8 mouse cellular contexts compared by ENCODE assay signal in genomic region chr8:84799136-84799931, GRCm38 (mm10). TPM values are rescaled to one million over a fixed set of nuclear protein-coding genes. Genes with fewer than 3 reads are reported as not detected.
DNase-seq lines count a peak whose midpoint lies in the region; ATAC-seq lines count a peak whose summit lies in the region.

No protein-coding gene starts in this region.

- peaks cover 14% of the 10 kb centered on the region; the same call in 1 of the 2 replicates for H3K4me1 ChIP-seq in hindbrain, embryonic 10.5 days (replicated peaks)
- H3K4me1 ChIP-seq in limb, embryonic 15.5 days, result peaks cover 65% of the 10 kb centered on the region
- peaks cover 23% of the 10 kb centered on the region for H3K4me1 ChIP-seq in midbrain, embryonic 15.5 days

- H3K36me3 ChIP-seq in hindbrain, embryonic 10.5 days, result no peaks in the 10 kb centered on the region
- H3K36me3 ChIP-seq in limb, embryonic 15.5 days, result peaks cover 19% of the 10 kb centered on the region
- H3K36me3 ChIP-seq in midbrain, embryonic 15.5 days (replicated peaks), result no peaks in the 10 kb centered on the region

- peak overlapping the region; percentile 57 for H3K4me2 ChIP-seq in limb, embryonic 15.5 days
- H3K4me2 ChIP-seq in midbrain, embryonic 15.5 days, result peak overlapping the region; percentile 97

- under 1% methylated on average over 103 of the region's 108 CpGs for WGBS in hindbrain, embryonic 10.5 days
- WGBS in limb, embryonic 15.5 days, result under 1% methylated on average over 70 of the region's 108 CpGs
- under 1% methylated on average over 94 of the region's 108 CpGs for WGBS in midbrain, embryonic 15.5 days

- H3K27ac ChIP-seq in hindbrain, embryonic 10.5 days, result peak overlapping the region; percentile 62
- peak overlapping the region; percentile 97 for H3K27ac ChIP-seq in limb, embryonic 15.5 days
- H3K27ac ChIP-seq in midbrain, embryonic 15.5 days, result peak overlapping the region; percentile 76

- peak overlapping the region; percentile 100 for H3K9ac ChIP-seq in limb, embryonic 15.5 days
- H3K9ac ChIP-seq in midbrain, embryonic 15.5 days, result peak overlapping the region; percentile 60

- H3K4me3 ChIP-seq in hindbrain, embryonic 10.5 days, result peak overlapping the region; percentile 56
- H3K4me3 ChIP-seq in limb, embryonic 15.5 days, result peak overlapping the region; percentile 91
- H3K4me3 ChIP-seq in midbrain, embryonic 15.5 days, result peak overlapping the region; percentile 62

- H3K27me3 ChIP-seq in hindbrain, embryonic 10.5 days (ENCODE audit: insufficient read depth, poor library complexity, severe bottlenecking), result peaks cover 98% of the 10 kb centered on the region
- H3K27me3 ChIP-seq in limb, embryonic 15.5 days, result peaks cover 4% of the 10 kb centered on the region; the same call in 1 of the 2 replicates
- peaks cover 74% of the 10 kb centered on the region for H3K27me3 ChIP-seq in midbrain, embryonic 15.5 days (replicated peaks)

- ATAC-seq in erythroid progenitor cell, adult 5-6 weeks (replicated peaks; ENCODE audit: low FRiP score, poor library complexity, severe bottlenecking), result peak; percentile 76
- ATAC-seq in limb, embryonic 15.5 days (ENCODE audit: insufficient number of reproducible peaks, low FRiP score, low TSS enrichment, low read depth), result 0 out of 2 replicates have a peak, but pooled peaks have one; percentile 10
- ATAC-seq in midbrain, embryonic 15.5 days (replicated peaks), result no peak

- DNase-seq in ovary, adult 18-20 months (ENCODE audit: low spot score), result peak; percentile 57
- DNase-seq in ovary, postnatal 14 days (ENCODE audit: low spot score), result no peak
- peak; percentile 87 for DNase-seq in adrenal gland, adult 2 months
- DNase-seq in hindbrain, embryonic 10.5 days (ENCODE audit: low spot score), result peak; percentile 49
- peak; percentile 60 for DNase-seq in urinary bladder, postnatal 25 days (ENCODE audit: low spot score)

- no peaks in the 10 kb centered on the region for H3K9me3 ChIP-seq in hindbrain, embryonic 10.5 days
- H3K9me3 ChIP-seq in limb, embryonic 15.5 days, result no peaks in the 10 kb centered on the region
- H3K9me3 ChIP-seq in midbrain, embryonic 15.5 days, result no peaks in the 10 kb centered on the region

RNA-seq across cellular contexts. Expression of gene Nfix, which starts 0.8 kb away (rescaled TPM):
- 100 to 1,000 TPM in 1 of 2 experiments, 10 to 100 TPM in 1; 91.3 to 113 TPM for total RNA-seq in adrenal gland, adult 2 months (2021)
- 47.0 and 59.9 TPM in 2 replicates for polyA plus RNA-seq in adrenal gland, adult 2 months (2012; rRNA removed)
- total RNA-seq in erythroid progenitor cell, adult 5-6 weeks (2015; ENCODE audit: low replicate concordance), result 53.7 and 76.0 TPM in 2 replicates
- total RNA-seq in erythroid progenitor cell, adult 5-6 weeks (2017; ENCODE audit: low replicate concordance), result 33.6 and 36.8 TPM in 2 replicates
- 0.07 and 0.29 TPM in 2 replicates for polyA plus RNA-seq in hindbrain, embryonic 10.5 days (2016; fragmentation: Nextera tagmentation; extraction: Ambion mirVana)
- 87.0 and 100 TPM in 2 replicates for polyA plus RNA-seq in limb, embryonic 15.5 days (2015; fragmentation: Nextera tagmentation; extraction: Ambion mirVana)
- polyA plus RNA-seq in midbrain, embryonic 15.5 days (2015; fragmentation: Nextera tagmentation; extraction: Ambion mirVana), result 48.6 and 54.0 TPM in 2 replicates

RNA-seq across cellular contexts. Expression of gene Dand5, which starts 23.3 kb away (rescaled TPM):
- total RNA-seq in adrenal gland, adult 2 months (2021), result 10 to 100 TPM; 11.5 to 12.2 TPM
- polyA plus RNA-seq in adrenal gland, adult 2 months (2012; rRNA removed), result 5.1 and 7.0 TPM in 2 replicates
- 2.5 and 3.8 TPM in 2 replicates for total RNA-seq in erythroid progenitor cell, adult 5-6 weeks (2015; ENCODE audit: low replicate concordance)
- 5.4 and 6.7 TPM in 2 replicates for total RNA-seq in erythroid progenitor cell, adult 5-6 weeks (2017; ENCODE audit: low replicate concordance)
- 3.8 and 5.5 TPM in 2 replicates for polyA plus RNA-seq in hindbrain, embryonic 10.5 days (2016; fragmentation: Nextera tagmentation; extraction: Ambion mirVana)
- polyA plus RNA-seq in limb, embryonic 15.5 days (2015; fragmentation: Nextera tagmentation; extraction: Ambion mirVana), result 7.5 and 8.0 TPM in 2 replicates
- polyA plus RNA-seq in midbrain, embryonic 15.5 days (2015; fragmentation: Nextera tagmentation; extraction: Ambion mirVana), result 12.3 and 13.4 TPM in 2 replicates

RNA-seq across cellular contexts. Expression of gene Gadd45gip1, which starts 32.0 kb away (rescaled TPM):
- total RNA-seq in adrenal gland, adult 2 months (2021), result 10 to 100 TPM; 72.6 to 74.9 TPM
- polyA plus RNA-seq in adrenal gland, adult 2 months (2012; rRNA removed), result 141 and 196 TPM in 2 replicates
- 6.7 and 7.6 TPM in 2 replicates for total RNA-seq in erythroid progenitor cell, adult 5-6 weeks (2015; ENCODE audit: low replicate concordance)
- 11.3 and 16.4 TPM in 2 replicates for total RNA-seq in erythroid progenitor cell, adult 5-6 weeks (2017; ENCODE audit: low replicate concordance)
- polyA plus RNA-seq in hindbrain, embryonic 10.5 days (2016; fragmentation: Nextera tagmentation; extraction: Ambion mirVana), result 43.7 and 45.8 TPM in 2 replicates
- polyA plus RNA-seq in limb, embryonic 15.5 days (2015; fragmentation: Nextera tagmentation; extraction: Ambion mirVana), result 44.7 and 45.6 TPM in 2 replicates
- polyA plus RNA-seq in midbrain, embryonic 15.5 days (2015; fragmentation: Nextera tagmentation; extraction: Ambion mirVana), result 35.5 and 36.1 TPM in 2 replicates

RNA-seq across cellular contexts. Expression of gene Rad23a, which starts 41.1 kb away (rescaled TPM):
- 100 to 1,000 TPM; 122 to 141 TPM for total RNA-seq in adrenal gland, adult 2 months (2021)
- 128 and 131 TPM in 2 replicates for polyA plus RNA-seq in adrenal gland, adult 2 months (2012; rRNA removed)
- total RNA-seq in erythroid progenitor cell, adult 5-6 weeks (2015; ENCODE audit: low replicate concordance), result 273 and 355 TPM in 2 replicates
- total RNA-seq in erythroid progenitor cell, adult 5-6 weeks (2017; ENCODE audit: low replicate concordance), result 296 and 306 TPM in 2 replicates
- 115 TPM in 2 replicates for polyA plus RNA-seq in hindbrain, embryonic 10.5 days (2016; fragmentation: Nextera tagmentation; extraction: Ambion mirVana)
- polyA plus RNA-seq in limb, embryonic 15.5 days (2015; fragmentation: Nextera tagmentation; extraction: Ambion mirVana), result 102 and 122 TPM in 2 replicates
- polyA plus RNA-seq in midbrain, embryonic 15.5 days (2015; fragmentation: Nextera tagmentation; extraction: Ambion mirVana), result 88.2 and 91.7 TPM in 2 replicates

RNA-seq across cellular contexts. Expression of gene Calr, which starts 47.4 kb away (rescaled TPM):
- 100 to 1,000 TPM; 684 to 730 TPM for total RNA-seq in adrenal gland, adult 2 months (2021)
- 88.2 and 91.2 TPM in 2 replicates for polyA plus RNA-seq in adrenal gland, adult 2 months (2012; rRNA removed)
- total RNA-seq in erythroid progenitor cell, adult 5-6 weeks (2015; ENCODE audit: low replicate concordance), result 261 and 337 TPM in 2 replicates
- 660 and 677 TPM in 2 replicates for total RNA-seq in erythroid progenitor cell, adult 5-6 weeks (2017; ENCODE audit: low replicate concordance)
- 783 and 812 TPM in 2 replicates for polyA plus RNA-seq in hindbrain, embryonic 10.5 days (2016; fragmentation: Nextera tagmentation; extraction: Ambion mirVana)
- 1,060 and 1,089 TPM in 2 replicates for polyA plus RNA-seq in limb, embryonic 15.5 days (2015; fragmentation: Nextera tagmentation; extraction: Ambion mirVana)
- polyA plus RNA-seq in midbrain, embryonic 15.5 days (2015; fragmentation: Nextera tagmentation; extraction: Ambion mirVana), result 669 and 673 TPM in 2 replicates

Comparison
In these comparisons a context has a peak if more than half of its experiments do, and no peak if none do; other contexts are left out.
1. RNA of gene Nfix, which starts 0.8 kb away (polyA plus RNA-seq): 87.0 to 100 TPM in limb, embryonic 15.5 days, 47.0 to 59.9 TPM in adrenal gland, adult 2 months and 48.6 to 54.0 TPM in midbrain, embryonic 15.5 days; 0.07 to 0.29 TPM in hindbrain, embryonic 10.5 days; every median in the first group is over 10 times any median in the second.
2. Peak in every context shown above with its lines, with median percentiles within 50 percentile points of each other: H3K27ac ChIP-seq and H3K4me3 ChIP-seq.